Mouse (Mus musculus) ES-E14 (cell line): ENCODE data around the gene Tns1. TPM values are rescaled to one million over a fixed set of nuclear protein-coding genes. Genes with fewer than 3 reads are reported as not detected.

Experiments
- DNase-seq: peaks from one replicate; pipeline ENCODE4 v3.0.0-alpha.2; 2013; ENCODE audit warnings: low read depth, low spot score
- H3K27ac ChIP-seq: 2 replicates; pipeline ENCODE4 v1.5.1; 2012; ENCODE audit warnings: low read depth, mild to moderate bottlenecking, low read length, moderate library complexity, mixed read lengths; ENCODE audit not compliant: poor library complexity, insufficient read depth, severe bottlenecking
- H3K36me3 ChIP-seq: 2 replicates; pipeline ENCODE4 v1.6.1; 2012; ENCODE audit warnings: mild to moderate bottlenecking, low read length, moderate library complexity, mixed read lengths; ENCODE audit not compliant: control insufficient read depth, poor library complexity, insufficient read depth, severe bottlenecking
- H3K4me1 ChIP-seq, 2 experiments: fragments of 150-350 bp in 1 of 2; sonication (generic) in 1 of 2; 2 replicates each; pipeline ENCODE4 v1.6.1; 2012; ENCODE audit warnings: low read length in 2 of 2, mild to moderate bottlenecking in 1 of 2, mixed read lengths in 1 of 2; ENCODE audit not compliant: control insufficient read depth in 2 of 2, insufficient read depth in 2 of 2, poor library complexity in 1 of 2
- H3K4me3 ChIP-seq, 2 experiments: fragments of 150-350 bp in 1 of 2; sonication (generic) in 1 of 2; 2 replicates each; pipeline ENCODE4 v1.5.1; 2012; ENCODE audit warnings: low read length in 2 of 2, low read depth in 1 of 2, mild to moderate bottlenecking in 1 of 2, mixed read lengths in 1 of 2; ENCODE audit not compliant: insufficient read depth in 1 of 2, poor library complexity in 1 of 2, severe bottlenecking in 1 of 2
- H3K9ac ChIP-seq: 2 replicates; pipeline ENCODE4 v1.6.1; 2012; ENCODE audit warnings: low read depth, mild to moderate bottlenecking, low read length, mixed read lengths; ENCODE audit not compliant: poor library complexity, insufficient read depth, severe bottlenecking
- H3K9me3 ChIP-seq: fragments of 150-350 bp; sonication (generic); 2 replicates; pipeline ENCODE4 v1.6.1; 2012; ENCODE audit warnings: low read depth, mild to moderate bottlenecking, low read length; ENCODE audit not compliant: control insufficient read depth, insufficient read depth
- CHD2 ChIP-seq: IDR thresholded peaks from 2 replicates; pipeline ENCODE4 v1.6.1; 2014; ENCODE audit warnings: mild to moderate bottlenecking, low read depth, low read length, inconsistent platforms
- HCFC1 ChIP-seq: IDR thresholded peaks from 2 replicates; pipeline ENCODE4 v1.6.1; 2012; ENCODE audit warnings: low read length, inconsistent platforms, borderline replicate concordance; ENCODE audit not compliant: insufficient read depth
- MAFK ChIP-seq: IDR thresholded peaks from 2 replicates; pipeline ENCODE4 v1.6.1; 2014; ENCODE audit warnings: mild to moderate bottlenecking, low read depth, low read length, inconsistent platforms; ENCODE audit not compliant: insufficient read depth
- ZC3H11A ChIP-seq: IDR thresholded peaks from 2 replicates; pipeline ENCODE4 v1.6.1; 2012; ENCODE audit warnings: low read depth, mild to moderate bottlenecking, inconsistent platforms, low read length, borderline replicate concordance
- ZNF384 ChIP-seq: IDR thresholded peaks from 2 replicates; pipeline ENCODE4 v1.6.1; 2012; ENCODE audit warnings: low read depth, low read length, inconsistent platforms
- in situ Hi-C, 2 experiments: fragments of 600-800 bp; cut with MboI; formaldehyde crosslinking; loops; one replicate each; pipeline ENCODE4 v1.15.1; 2025; ENCODE audit warnings: low sequenced_read_pairs in 2 of 2, inconsistent platforms in 1 of 2; ENCODE audit not compliant: unreplicated experiment in 2 of 2
- total RNA-seq: library from RNA; depleted of rRNA; stranded (reverse); fragments of 300-350 nt; gene quantifications from 2 replicates; pipeline ENCODE4 v1.2.3, GENCODE M21; 2012

Tns1 gene
- total RNA-seq, 1 experiment = 9.5 TPM

DNA sequence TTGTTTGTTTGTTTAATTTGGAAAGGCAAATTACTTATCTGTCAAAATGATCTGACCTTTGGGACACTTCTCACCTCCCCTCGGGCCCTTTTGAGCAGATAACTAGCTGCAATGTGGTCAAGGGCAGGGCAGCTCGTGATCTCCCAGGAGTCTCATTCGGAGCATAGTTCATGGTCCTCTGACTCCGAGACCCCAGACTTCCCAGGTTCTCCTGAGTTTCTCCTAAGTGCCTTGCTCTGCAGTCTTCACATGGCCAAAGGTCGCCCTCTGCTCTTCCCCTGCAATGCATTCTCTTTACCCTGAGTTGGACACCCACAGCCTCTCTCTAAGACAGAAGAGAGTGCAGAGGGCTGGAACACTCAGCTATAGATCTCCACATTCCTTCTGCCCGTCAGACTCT is 29.0 kb downstream of the Tns1 start:
- Histone ChIP-seq H3K9me3 (no peaks in the 10 kb centered on the region), H3K27ac (no peak overlapping the region), H3K36me3 (no peaks in the 10 kb centered on the region), H3K4me1 (peaks cover 3 to 35% of the 10 kb centered on the region in 2 experiments; a peak in 3 of 4 replicates), H3K4me3 (no peak overlapping the region), H3K9ac (no peak overlapping the region)
- DNase-seq = no peak
- in situ Hi-C loops = no loop called here
- TF ChIP-seq CHD2 (no peak), MAFK (no peak), ZNF384 (no peak), HCFC1 (no peak), ZC3H11A (no peak)

DNA sequence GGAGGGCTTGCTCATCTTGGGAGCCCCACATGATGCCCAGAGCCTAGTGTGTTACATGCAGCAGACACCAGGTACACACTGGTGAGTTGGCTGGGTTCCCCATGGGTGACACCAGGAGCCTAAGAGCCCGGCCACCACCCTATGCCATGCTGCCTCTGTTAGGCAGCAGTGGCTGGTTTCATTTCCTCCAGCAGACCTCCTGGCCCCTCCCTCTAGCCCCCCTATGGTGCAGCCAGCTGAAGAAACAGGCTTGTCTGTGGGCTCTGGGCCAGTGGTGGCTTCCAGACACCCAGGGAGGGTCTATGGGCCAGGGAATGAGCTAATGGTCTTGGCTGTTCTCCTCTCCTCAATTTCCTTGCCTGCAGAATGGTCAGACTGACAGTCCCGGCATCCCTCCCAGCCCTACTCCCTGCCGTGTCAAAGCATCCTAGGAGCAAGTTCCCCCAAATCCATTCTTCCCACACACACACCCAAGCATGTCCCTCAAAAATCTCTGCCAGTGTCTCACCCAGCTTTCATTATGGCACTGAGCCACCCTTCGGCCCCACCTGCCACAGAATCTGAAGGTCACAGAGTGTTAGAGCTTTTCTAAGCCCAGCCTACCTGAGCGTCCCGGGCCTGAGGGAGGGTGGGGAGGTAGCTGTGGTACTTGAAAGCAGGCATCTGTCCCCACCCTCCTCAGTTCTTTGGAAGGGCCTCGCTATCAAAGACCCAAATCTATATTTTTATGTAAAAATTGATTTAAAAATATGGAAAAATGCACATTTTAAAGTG is 29.6 kb downstream of the Tns1 start:
- Histone ChIP-seq H3K4me1 (peaks cover 3 to 32% of the 10 kb centered on the region in 2 experiments; a peak in 3 of 4 replicates), H3K27ac (no peak overlapping the region), H3K4me3 (no peak overlapping the region), H3K9ac (no peak overlapping the region), H3K36me3 (no peaks in the 10 kb centered on the region), H3K9me3 (no peaks in the 10 kb centered on the region)
- TF ChIP-seq MAFK (no peak), CHD2 (no peak), HCFC1 (no peak), ZC3H11A (no peak), ZNF384 (no peak)
- DNase-seq = no peak
- in situ Hi-C loops = no loop called here

DNA sequence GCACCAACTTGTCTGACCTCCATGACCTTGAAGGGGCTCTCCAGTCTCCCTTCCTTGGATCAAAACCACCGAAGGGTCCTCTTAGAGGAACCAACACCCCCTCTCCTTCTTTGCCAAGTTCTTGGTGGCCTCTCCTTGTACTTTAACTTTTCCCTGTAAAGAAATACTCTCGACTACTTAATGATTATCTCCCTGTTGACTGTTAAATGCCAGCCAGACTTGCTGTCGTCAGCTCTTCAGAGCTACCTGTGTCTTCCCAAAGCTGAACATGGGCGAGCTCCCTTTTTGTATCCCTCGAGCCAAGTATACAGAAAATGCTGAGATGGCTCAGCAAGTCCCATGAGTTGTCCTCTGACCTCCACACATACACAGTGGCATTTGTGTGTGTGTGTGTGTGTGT is 30.8 kb downstream of the Tns1 start:
- no peak overlapping the region for H3K4me3 ChIP-seq
- no peaks in the 10 kb centered on the region for H3K9me3 ChIP-seq
- H3K36me3 ChIP-seq = no peaks in the 10 kb centered on the region
- TF ChIP-seq CHD2 (no peak), ZC3H11A (no peak), MAFK (no peak), HCFC1 (no peak), ZNF384 (no peak)
- H3K9ac ChIP-seq = no peak overlapping the region
- in situ Hi-C loops = no loop called here
- H3K27ac ChIP-seq = no peak overlapping the region
- H3K4me1 ChIP-seq = peaks cover 3 to 31% of the 10 kb centered on the region in 2 experiments; a peak in 3 of 4 replicates
- DNase-seq = no peak

DNA sequence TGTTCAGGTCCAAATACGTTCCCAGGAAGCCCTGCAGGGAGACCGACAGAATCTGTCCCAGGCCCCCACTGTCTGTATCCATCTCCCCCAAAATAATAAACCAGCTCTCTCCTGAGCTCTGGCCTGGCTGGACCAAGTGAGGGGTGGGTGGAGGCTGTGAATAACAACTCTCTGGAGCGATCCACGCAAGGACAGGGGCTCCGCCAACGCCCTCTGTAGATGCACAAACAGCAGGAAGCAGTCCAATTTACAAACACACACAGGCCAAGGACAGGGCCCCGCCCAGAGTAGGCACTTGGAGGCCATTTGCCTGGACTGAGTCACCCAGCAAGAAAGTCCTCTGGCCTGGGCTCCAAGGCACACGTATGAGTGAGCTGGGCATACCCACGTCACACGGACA is 32.0 kb downstream of the Tns1 start:
- H3K36me3 ChIP-seq = no peaks in the 10 kb centered on the region
- no peak overlapping the region; the same call in 1 of the 2 replicates for H3K27ac ChIP-seq
- H3K9me3 ChIP-seq = no peaks in the 10 kb centered on the region
- no peak for TF ChIP-seq MAFK
- no peak for TF ChIP-seq CHD2
- TF ChIP-seq ZNF384 = no peak
- no peak for TF ChIP-seq HCFC1
- TF ChIP-seq ZC3H11A = no peak
- H3K4me3 ChIP-seq = no peak overlapping the region
- no peak overlapping the region; the same call in 1 of the 2 replicates for H3K9ac ChIP-seq
- no peak for DNase-seq
- in situ Hi-C loops = no loop called here
- peaks cover 3 to 31% of the 10 kb centered on the region in 2 experiments; a peak in 3 of 4 replicates for H3K4me1 ChIP-seq
